Mouse (Mus musculus) lung, adult 2 months (tissue): ENCODE measurements around the gene Mef2d.

ENCODE experiments used
- CTCF ChIP-seq: fragments of 200-500 bp; IDR thresholded peaks from 2 replicates; pipeline ENCODE4 v1.5.1; 2011; ENCODE audit warnings: mild to moderate bottlenecking, low read length, control low read depth; ENCODE audit not compliant: insufficient read depth
- POLR2A ChIP-seq: fragments of 200-500 bp; IDR thresholded peaks from 2 replicates; pipeline ENCODE4 v1.6.1; 2011; ENCODE audit warnings: low read depth, mild to moderate bottlenecking, control low read depth, low read length, borderline replicate concordance; ENCODE audit errors: extremely low read depth

GRCm38 (mm10) chr3:88177562-88178345, 35.6 kb downstream of the Mef2d start:
- TF ChIP-seq POLR2A = peak; percentile 45; the same call in 1 of the 2 replicates
- TF ChIP-seq CTCF = no peak
